Mouse (Mus musculus): ENCODE results near the gene Hsd3b4.
"Not testable (repeated sequence)": the region's sequence is repeated elsewhere in the genome, so short reads cannot be mapped to it uniquely, and the experiment has no call there.

DNA sequence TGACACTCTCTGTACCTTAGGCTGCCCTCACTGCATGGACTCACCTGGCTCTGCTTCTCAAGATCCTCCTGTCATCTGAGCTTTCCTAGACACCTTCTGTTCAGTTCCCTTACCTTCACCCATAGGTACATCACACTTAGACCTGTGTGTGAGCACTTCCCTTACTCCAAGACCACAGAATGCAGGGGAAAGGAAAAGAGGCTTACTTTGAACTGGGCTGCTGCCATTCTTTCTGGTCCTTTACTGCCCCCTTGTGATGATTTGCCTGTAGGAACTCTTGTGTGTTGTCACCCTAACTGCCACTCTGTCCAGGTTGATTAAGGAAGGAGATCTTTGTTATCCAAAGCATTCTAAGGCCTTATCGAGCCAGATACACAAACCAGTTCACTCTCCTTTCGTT is 39.9 kb upstream of the Hsd3b4 start:
- not testable (repeated sequence) for TF ChIP-seq POLR2A (IDR thresholded peaks at IDR 0.05; ENCODE audit: control insufficient read depth, extremely low read depth, insufficient read depth, low read length, poor library complexity); CTCF (IDR thresholded peaks at IDR 0.05; ENCODE audit: borderline replicate concordance, control insufficient read depth, extremely low read depth, insufficient read depth, low read length, poor library complexity)
